Mouse (Mus musculus): Measurements from ENCODE around the gene Leap2. TPM values are rescaled to one million over a fixed set of nuclear protein-coding genes. Genes with fewer than 3 reads are reported as not detected.

Gene Leap2
- total and polyA plus RNA-seq, 3 experiments: not detected

Small RNA genes within 50 kb of the gene (microRNA-seq; reads per million reads assigned to microRNA genes)
- 0 reads per million in 2 experiments for gene Mir6920

Other genes with a start within 250 kb of the Leap2 start
- gene Hspa4, start 122.7 kb downstream of the Leap2 start, total RNA-seq (2021): 100 to 1,000 TPM; 194 to 257 TPM
- 54.0 and 57.0 TPM in 2 replicates for gene Hspa4, start 122.7 kb downstream of the Leap2 start, polyA plus RNA-seq (2012; rRNA removed)
- gene Zcchc10, start 98.5 kb downstream of the Leap2 start, total RNA-seq (2021): 10 to 100 TPM in 1 of 2 experiments, 1 to 10 TPM in 1; 8.8 to 10.1 TPM
- gene Zcchc10, start 98.5 kb downstream of the Leap2 start, polyA plus RNA-seq (2012; rRNA removed): 7.1 and 7.6 TPM in 2 replicates
- gene Aff4, start 72.3 kb downstream of the Leap2 start, total RNA-seq (2021): 100 to 1,000 TPM; 145 to 306 TPM
- 6.3 and 8.7 TPM in 2 replicates for gene Aff4, start 72.3 kb downstream of the Leap2 start, polyA plus RNA-seq (2012; rRNA removed)
- 1,000 to 10,000 TPM; 1,216 to 1,248 TPM for gene Uqcrq, start 7.7 kb upstream of the Leap2 start, total RNA-seq (2021)
- gene Uqcrq, start 7.7 kb upstream of the Leap2 start, polyA plus RNA-seq (2012; rRNA removed): 845 and 941 TPM in 2 replicates
- 1 to 10 TPM in 1 of 2 experiments, under 1 TPM in 1; 0.90 to 9.0 TPM for gene Gdf9, start 7.9 kb upstream of the Leap2 start, total RNA-seq (2021)
- gene Gdf9, start 7.9 kb upstream of the Leap2 start, polyA plus RNA-seq (2012; rRNA removed): 0.36 and 0.39 TPM in 2 replicates
- not detected for gene Gm10447, start 33.9 kb upstream of the Leap2 start, total RNA-seq (2021)
- 0.08 TPM in 1 of 2 replicates, not detected in the other for gene Gm10447, start 33.9 kb upstream of the Leap2 start, polyA plus RNA-seq (2012; rRNA removed)
- gene Shroom1, start 34.0 kb upstream of the Leap2 start, total RNA-seq (2021): 1 to 10 TPM; 3.5 to 3.8 TPM
- 5.0 and 5.3 TPM in 2 replicates for gene Shroom1, start 34.0 kb upstream of the Leap2 start, polyA plus RNA-seq (2012; rRNA removed)
- not detected for gene Gm9837, start 47.3 kb upstream of the Leap2 start, total RNA-seq (2021)
- not detected in 2 replicates for gene Gm9837, start 47.3 kb upstream of the Leap2 start, polyA plus RNA-seq (2012; rRNA removed)
- gene Gm9945, start 57.0 kb upstream of the Leap2 start, total RNA-seq (2021): not detected
- not detected in 2 replicates for gene Gm9945, start 57.0 kb upstream of the Leap2 start, polyA plus RNA-seq (2012; rRNA removed)
- gene Sowaha, start 57.1 kb upstream of the Leap2 start, total RNA-seq (2021): under 1 TPM; 0.29 to 0.45 TPM
- 0.47 and 0.72 TPM in 2 replicates for gene Sowaha, start 57.1 kb upstream of the Leap2 start, polyA plus RNA-seq (2012; rRNA removed)
- 10 to 100 TPM; 38.1 to 43.7 TPM for gene Sept8, start 96.1 kb upstream of the Leap2 start, total RNA-seq (2021)
- gene Sept8, start 96.1 kb upstream of the Leap2 start, polyA plus RNA-seq (2012; rRNA removed): 32.7 and 46.9 TPM in 2 replicates
- 10 to 100 TPM; 23.0 to 29.8 TPM for gene Kif3a, start 144.2 kb upstream of the Leap2 start, total RNA-seq (2021)
- 3.1 and 3.6 TPM in 2 replicates for gene Kif3a, start 144.2 kb upstream of the Leap2 start, polyA plus RNA-seq (2012; rRNA removed)
- not detected for gene Il4, start 195.5 kb upstream of the Leap2 start, total RNA-seq (2021)
- not detected in 2 replicates for gene Il4, start 195.5 kb upstream of the Leap2 start, polyA plus RNA-seq (2012; rRNA removed)
- gene Il13, start 211.5 kb upstream of the Leap2 start, total RNA-seq (2021): not detected
- not detected in 2 replicates for gene Il13, start 211.5 kb upstream of the Leap2 start, polyA plus RNA-seq (2012; rRNA removed)